Mouse (Mus musculus) lung, adult 2 months (tissue): ENCODE results near the gene 1700012P22Rik. TPM values are rescaled to one million over a fixed set of nuclear protein-coding genes. Genes with fewer than 3 reads are reported as not detected.
A peak's percentile ranks its signal among the peaks of the same experiment; 100 is the strongest.

Source experiments
- DNase-seq: peaks from one replicate; pipeline ENCODE4 v3.0.0; 2022
- H3K4me1 ChIP-seq: fragments of 200-500 bp; 2 replicates; pipeline ENCODE4 v1.6.1; 2011; ENCODE audit warnings: low read length; ENCODE audit not compliant: control insufficient read depth, insufficient read depth
- H3K4me3 ChIP-seq: fragments of 200-500 bp; replicated peaks from 2 replicates; pipeline ENCODE3; 2011; ENCODE audit warnings: low read depth, mild to moderate bottlenecking, control low read depth, low read length; ENCODE audit errors: extremely low read depth
- CTCF ChIP-seq: fragments of 200-500 bp; IDR thresholded peaks from 2 replicates; pipeline ENCODE4 v1.5.1; 2011; ENCODE audit warnings: mild to moderate bottlenecking, low read length, control low read depth; ENCODE audit not compliant: insufficient read depth
- POLR2A ChIP-seq: fragments of 200-500 bp; IDR thresholded peaks from 2 replicates; pipeline ENCODE4 v1.6.1; 2011; ENCODE audit warnings: low read depth, mild to moderate bottlenecking, control low read depth, low read length, borderline replicate concordance; ENCODE audit errors: extremely low read depth
- WGBS: fragments of 180-500 bp; shearing (Covaris S2); methylation state at CpG from one replicate; pipeline ENCODE4 v1.1.7; 2018; 5-methylcytosine and 5-hydroxymethylcytosine counted together
- polyA plus RNA-seq: library from polyadenylated mRNA; depleted of rRNA; stranded (reverse); fragments of >200 nt; gene quantifications from 2 replicates; pipeline ENCODE4 v1.2.3, GENCODE M21; 2012; rRNA removed

1700012P22Rik gene
- 0.12 TPM in 1 of 2 replicates, not detected in the other for polyA plus RNA-seq

DNA sequence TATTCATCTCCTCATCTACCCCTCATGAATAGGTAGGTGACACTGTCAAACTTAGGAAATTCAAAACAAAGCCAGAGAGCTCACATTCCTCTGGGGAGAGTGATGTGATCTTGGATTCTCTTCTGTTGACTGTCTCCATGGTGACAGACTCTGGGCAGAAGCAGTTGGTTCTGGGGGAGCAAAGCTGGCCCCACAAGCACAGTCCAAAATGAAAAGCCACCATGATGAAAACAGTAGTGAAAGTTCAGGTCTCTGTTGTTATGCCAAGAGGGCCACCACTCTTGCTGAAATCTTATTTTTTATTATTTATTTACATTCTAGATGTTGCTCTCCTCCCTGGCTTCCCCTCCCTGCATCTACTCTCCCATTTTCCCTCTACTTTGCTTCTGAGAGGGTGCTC is at the start of gene 1700012P22Rik:
Gene 1700012P22Rik (minus strand): TSS at position 101 of the 400 bp plus-strand sequence.
- Histone ChIP-seq H3K4me3 (no peak within 1 kb of the TSS), H3K4me1 (no peaks in the 10 kb centered on the region)
- no peak for DNase-seq
- no peak for TF ChIP-seq POLR2A
- no peak for TF ChIP-seq CTCF

DNA sequence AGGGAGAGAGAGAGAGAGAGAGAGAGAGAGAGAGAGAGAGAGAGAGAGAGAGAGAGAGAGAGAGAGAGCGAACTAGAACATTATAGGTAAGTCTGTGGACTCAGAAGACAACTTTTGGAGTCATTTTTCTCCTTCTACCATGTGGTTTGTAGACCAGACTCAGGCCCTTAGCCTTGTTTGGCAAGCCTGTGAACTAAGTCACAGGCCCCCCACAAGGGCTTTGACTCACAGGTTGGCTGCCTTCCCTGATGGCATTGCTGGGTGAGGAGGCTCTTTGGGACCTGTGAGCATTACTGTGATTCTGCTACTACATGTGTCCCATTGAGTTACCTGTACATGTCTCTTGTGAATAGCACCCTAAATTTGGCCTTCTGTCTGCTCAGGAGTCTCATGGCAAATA is 29.5 kb upstream of the 1700012P22Rik start:
- Histone ChIP-seq H3K4me3 (no peak overlapping the region), H3K4me1 (no peaks in the 10 kb centered on the region)
- DNase-seq: no peak
- no peak for TF ChIP-seq CTCF
- 80% methylated on average over 1 of the region's 1 CpGs for WGBS

DNA sequence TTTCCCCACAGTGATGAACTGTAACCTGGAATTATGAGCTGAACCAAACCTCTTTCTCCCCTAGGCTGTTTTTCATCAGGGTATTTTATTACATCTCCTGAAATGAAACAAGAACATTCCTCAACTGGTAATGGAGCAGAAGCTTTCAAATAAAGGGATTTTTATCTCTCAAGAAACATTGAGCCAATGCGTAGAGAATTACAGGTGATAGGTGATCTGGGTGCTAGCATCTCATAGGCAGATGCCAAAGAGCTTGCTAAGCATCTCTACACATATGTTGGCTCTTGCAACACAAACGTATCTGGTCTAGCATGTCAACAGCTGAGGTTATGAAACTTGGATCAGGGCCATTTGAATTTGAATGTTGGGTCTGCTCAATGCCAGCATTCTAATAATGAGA is 26.6 kb upstream of the 1700012P22Rik start:
- Histone ChIP-seq H3K4me1 (no peaks in the 10 kb centered on the region), H3K4me3 (no peak overlapping the region)
- WGBS: 61% methylated on average over 2 of the region's 2 CpGs
- TF ChIP-seq CTCF (no peak), POLR2A (no peak)
- no peak for DNase-seq

DNA sequence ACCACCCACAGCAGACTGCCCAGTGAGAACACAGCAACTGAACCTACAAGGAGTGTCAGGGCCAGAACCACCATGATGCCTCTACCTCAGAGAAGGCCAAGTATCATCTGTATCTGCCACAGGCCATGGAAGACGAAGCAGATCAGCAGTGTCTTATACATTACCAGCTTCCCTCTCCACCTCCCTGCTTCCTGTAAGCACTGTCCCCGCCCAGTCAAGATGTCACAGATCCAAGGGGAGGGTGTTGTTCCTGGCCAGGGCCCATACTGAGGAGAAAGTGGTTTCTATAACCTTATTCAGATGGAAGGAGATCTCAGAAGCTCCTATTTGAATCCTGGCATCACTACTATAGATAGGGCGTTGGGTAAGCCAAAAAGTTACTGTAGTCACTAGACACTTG is 25.1 kb upstream of the 1700012P22Rik start, which contains the start of gene Aadacl3:
Gene Aadacl3 (minus strand): TSS at position 101 of the 400 bp plus-strand sequence.
- Histone ChIP-seq H3K4me1 (no peaks in the 10 kb centered on the region), H3K4me3 (no peak within 1 kb of the TSS)
- no peak for DNase-seq
- TF ChIP-seq CTCF (no peak), POLR2A (no peak)
- 56% methylated on average over 3 of the region's 3 CpGs for WGBS

DNA sequence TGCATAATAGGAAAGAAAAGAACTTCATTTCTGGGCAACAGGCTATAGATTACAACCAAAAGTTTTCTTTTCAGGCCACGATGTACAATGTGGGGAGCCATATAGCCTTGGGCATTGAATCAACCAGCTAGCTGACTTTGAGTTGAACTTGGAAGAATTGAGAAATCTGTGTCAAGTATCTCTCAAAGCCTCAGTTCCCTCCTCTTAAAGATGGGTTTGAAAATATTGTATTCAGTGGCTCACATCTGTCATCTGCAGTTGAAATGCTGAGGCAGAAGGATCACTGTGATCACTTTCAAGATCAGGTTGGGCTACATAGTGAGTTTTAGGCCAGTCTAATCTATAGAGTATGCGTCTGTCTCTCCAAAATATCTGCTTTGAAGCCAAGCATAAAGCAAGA is 14.6 kb upstream of the 1700012P22Rik start, which contains the start of gene Gm9944:
Gene Gm9944 (minus strand): TSS at position 101 of the 400 bp plus-strand sequence.
- TF ChIP-seq POLR2A: no peak
- TF ChIP-seq CTCF: no peak
- WGBS: 65% methylated on average over 2 of the region's 2 CpGs
- no peak within 1 kb of the TSS for H3K4me3 ChIP-seq
- H3K4me1 ChIP-seq: no peaks in the 10 kb centered on the region
- no peak for DNase-seq

DNA sequence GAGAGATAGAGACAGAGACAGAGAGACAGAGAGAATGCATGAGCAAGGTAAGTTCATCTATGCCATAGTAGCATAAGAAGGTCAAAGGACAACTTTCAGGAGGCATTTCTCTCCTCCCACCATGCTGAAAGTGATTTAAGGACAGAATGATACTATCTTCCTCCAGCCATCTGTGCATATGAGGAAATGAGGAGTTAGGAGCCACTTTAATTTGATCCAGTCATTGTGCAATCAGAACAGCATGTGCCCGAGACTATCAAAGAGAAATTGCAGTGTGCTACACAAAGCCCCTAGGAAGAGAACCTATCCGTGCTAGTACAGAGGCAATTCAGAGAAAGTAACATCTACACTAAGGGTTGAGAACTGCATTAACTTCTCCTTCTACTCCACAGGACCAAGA is 10.0 kb upstream of the 1700012P22Rik start:
- WGBS: 70% methylated on average over 2 of the region's 2 CpGs

DNA sequence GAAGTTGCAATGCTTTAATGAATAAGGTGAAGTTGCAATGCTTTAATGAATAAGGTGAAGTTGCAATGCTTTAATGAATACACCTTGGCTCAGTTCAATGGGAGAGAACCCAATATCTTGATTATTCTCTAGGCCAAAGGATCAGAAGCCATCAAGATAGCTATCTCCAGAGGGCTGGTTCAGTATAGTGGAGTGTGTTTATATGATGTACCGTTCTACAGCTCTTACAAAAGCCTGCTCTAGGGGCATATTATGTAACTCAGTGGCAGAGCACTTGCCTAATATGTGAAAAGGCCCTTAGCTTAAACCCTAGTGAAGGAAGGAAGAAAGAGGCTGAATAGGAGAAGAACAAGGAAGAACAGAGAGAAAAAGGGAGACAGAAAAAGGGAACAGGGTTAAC is 3.0 kb upstream of the 1700012P22Rik start:
- WGBS: 53% methylated on average over 1 of the region's 1 CpGs
- Histone ChIP-seq H3K4me3 (no peak overlapping the region), H3K4me1 (no peaks in the 10 kb centered on the region)
- DNase-seq: no peak
- TF ChIP-seq POLR2A (no peak), CTCF (no peak)

More for the DNA sequence above, 10.0 kb upstream of the 1700012P22Rik start:
- H3K4me3 ChIP-seq: no peak overlapping the region
- TF ChIP-seq POLR2A: no peak
- no peak for TF ChIP-seq CTCF
- H3K4me1 ChIP-seq: no peaks in the 10 kb centered on the region
- no peak for DNase-seq

DNA sequence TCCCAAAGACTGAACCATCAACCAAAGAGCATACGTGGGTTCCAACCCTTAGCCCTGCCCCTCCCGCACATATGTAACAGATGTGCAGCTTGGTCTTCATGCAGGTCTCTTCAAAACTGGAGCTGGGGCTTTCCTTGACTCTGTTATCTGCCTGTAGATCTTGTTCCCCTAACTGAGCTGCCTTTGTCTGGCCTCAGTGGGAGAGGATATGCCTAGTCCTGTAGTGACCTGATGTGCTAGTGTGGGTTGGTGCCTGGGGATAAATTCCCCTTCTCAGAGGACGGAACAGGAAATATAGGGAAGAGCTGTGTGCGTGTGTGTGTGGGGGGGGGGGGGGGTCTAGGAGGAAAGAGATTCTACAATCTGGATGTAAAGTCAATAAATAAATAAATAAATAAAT is 2.5 kb upstream of the 1700012P22Rik start:
- H3K4me1 ChIP-seq: no peaks in the 10 kb centered on the region
- H3K4me3 ChIP-seq: no peak overlapping the region
- WGBS: 84% methylated on average over 4 of the region's 4 CpGs
- DNase-seq: no peak
- TF ChIP-seq CTCF (no peak), POLR2A (no peak)

DNA sequence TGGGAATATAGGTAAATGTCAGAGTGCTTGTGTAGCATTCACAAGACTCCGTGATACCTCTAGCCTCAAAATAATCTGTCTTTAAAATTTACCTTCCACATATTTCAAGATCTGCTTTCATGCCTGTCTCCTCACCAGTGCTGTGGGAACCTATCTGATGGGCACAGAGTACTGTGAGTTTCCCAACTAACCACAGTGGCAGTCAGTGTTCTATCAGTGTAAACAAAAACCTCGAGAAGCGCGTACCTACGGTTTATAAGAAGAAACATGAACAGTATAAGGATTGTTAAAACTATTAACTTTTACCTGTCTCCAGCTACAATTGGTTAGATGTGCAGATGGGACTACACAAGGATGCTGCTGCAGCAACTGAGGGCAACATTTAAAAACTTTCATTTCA is 5.4 kb downstream of the 1700012P22Rik start:
- H3K4me1 ChIP-seq: no peaks in the 10 kb centered on the region
- no peak overlapping the region for H3K4me3 ChIP-seq
- WGBS: 77% methylated on average over 5 of the region's 5 CpGs
- no peak for DNase-seq
- TF ChIP-seq CTCF (no peak), POLR2A (no peak)

DNA sequence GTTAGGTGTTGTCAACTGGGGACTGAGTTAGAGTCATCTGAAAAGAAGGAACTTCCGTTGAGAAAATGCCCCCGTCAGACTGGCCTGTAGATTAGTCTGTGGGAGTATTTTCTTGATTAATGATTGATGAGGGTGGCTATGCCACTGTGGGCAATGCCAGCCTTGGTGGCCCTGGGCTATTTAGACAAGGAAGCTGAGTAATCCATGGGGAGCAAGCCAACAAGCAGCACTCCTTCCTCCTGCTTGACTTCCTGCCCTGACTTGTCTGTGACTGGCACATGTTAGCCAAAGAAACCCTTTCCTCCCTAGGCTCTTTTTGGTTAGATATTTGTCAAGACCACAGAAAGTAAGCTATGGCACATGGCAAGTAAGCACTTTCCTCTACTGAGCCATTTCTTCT is 7.8 kb downstream of the 1700012P22Rik start:
- no peak for TF ChIP-seq POLR2A
- no peak for TF ChIP-seq CTCF
- no peak for DNase-seq
- no peak overlapping the region for H3K4me3 ChIP-seq
- WGBS: 72% methylated on average over 2 of the region's 2 CpGs
- no peaks in the 10 kb centered on the region for H3K4me1 ChIP-seq

DNA sequence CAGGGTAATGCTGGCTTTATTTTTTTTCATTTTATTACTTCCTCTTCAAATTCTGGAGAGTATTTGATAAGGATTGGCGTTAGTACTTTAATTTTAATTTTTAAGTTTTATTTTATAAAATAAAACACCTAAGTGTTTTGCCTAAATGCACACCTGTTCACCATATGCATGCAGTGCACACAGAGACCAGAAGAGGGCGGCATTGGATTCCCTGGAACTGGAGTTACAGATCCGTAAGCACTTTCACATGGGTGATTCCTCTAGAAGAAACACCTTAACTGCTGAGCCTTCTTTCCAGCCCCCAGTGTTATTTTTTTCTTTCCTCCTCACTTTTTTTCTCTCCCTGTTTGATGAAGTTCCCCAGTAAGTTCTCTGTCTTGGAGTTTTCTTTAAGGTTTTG is 9.7 kb downstream of the 1700012P22Rik start:
- WGBS: 15% methylated on average over 3 of the region's 3 CpGs
- H3K4me3 ChIP-seq: no peak overlapping the region
- peak; percentile 15 for DNase-seq
- TF ChIP-seq POLR2A (no peak), CTCF (no peak)
- no peaks in the 10 kb centered on the region for H3K4me1 ChIP-seq
